Mouse (Mus musculus) spleen, postnatal 36 days (tissue): ENCODE results near the gene Tas2r124.

Experiments
- DNase-seq, 2 experiments: peaks; one replicate each; pipeline ENCODE4 v3.0.0; 2022; ENCODE audit warnings: low spot score in 2 of 2, mixed read lengths in 1 of 2

Tas2r124 gene

DNA sequence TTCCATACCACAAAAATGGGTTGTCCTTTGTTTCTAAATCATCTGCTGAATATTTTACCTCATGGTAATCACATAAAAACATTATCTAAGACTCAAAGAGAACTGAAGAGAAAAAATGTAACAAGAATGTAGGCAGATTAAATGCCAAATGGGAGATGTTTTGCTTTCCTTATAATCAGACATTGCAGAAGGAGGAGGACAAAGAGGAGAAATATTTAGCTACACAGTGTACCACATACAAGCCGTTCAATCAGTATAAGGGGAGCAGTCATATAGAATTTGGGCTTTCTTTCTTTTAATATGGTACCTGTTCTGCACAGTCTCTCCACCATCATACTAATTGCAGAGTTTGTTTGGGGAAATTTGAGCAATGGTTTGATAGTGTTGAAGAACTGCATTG is at the start of gene Tas2r124:
TSS of gene Tas2r124 (plus strand) at position 301 of the 400 bp plus-strand sequence.
- no peak for DNase-seq

- no peak for DNase-seq
Observed at GRCm38 (mm10) chr6:132711828-132712227, 42.7 kb upstream of the Tas2r124 start, which contains the start of gene Tas2r122. Tas2r122 (minus strand) TSS chr6:132711928.

- DNase-seq = no peak
Observed at GRCm38 (mm10) chr6:132737935-132738334, 16.6 kb upstream of the Tas2r124 start, which contains the start of gene Tas2r115. Tas2r115 (minus strand) TSS chr6:132738035.

GRCm38 (mm10) chr6:132750206-132750605 is 4.3 kb upstream of the Tas2r124 start:
- no peak for DNase-seq

GRCm38 (mm10) chr6:132761831-132762230 is 7.3 kb downstream of the Tas2r124 start, which contains the start of gene Tas2r102:
Tas2r102 (plus strand) TSS chr6:132762131.
- DNase-seq = no peak

DNA sequence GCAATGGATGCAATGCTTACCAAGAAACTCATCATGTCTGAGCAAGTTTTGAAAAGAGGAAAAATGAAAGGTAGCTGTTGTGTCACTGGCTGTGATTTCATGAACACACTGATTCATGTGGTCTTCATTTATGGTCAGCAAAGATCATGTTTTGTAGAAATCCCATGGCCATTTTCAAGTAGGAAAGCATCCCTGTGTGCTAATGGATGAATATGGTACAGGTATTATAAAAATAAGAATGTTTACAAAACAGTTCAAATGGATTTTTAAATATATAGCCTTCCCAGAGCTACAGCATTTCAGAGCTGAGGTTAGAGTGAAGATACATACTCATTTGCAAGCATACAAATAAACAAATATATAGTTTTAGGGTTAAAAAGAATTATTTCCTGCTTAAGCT is 23.5 kb downstream of the Tas2r124 start, which contains the start of gene Tas2r136:
TSS of gene Tas2r136 (minus strand) at position 101 of the 400 bp plus-strand sequence.
- DNase-seq = no peak

- DNase-seq = no peak
Observed at GRCm38 (mm10) chr6:132795393-132795792, 40.9 kb downstream of the Tas2r124 start.

GRCm38 (mm10) chr6:132802518-132802917 is 48.0 kb downstream of the Tas2r124 start, which contains the start of gene Tas2r117:
Tas2r117 (plus strand) TSS chr6:132802818.
- DNase-seq = no peak
